Mouse (Mus musculus) stomach, postnatal 0 days (tissue): ENCODE measurements around the gene H1f0. TPM values are rescaled to one million over a fixed set of nuclear protein-coding genes. Genes with fewer than 3 reads are reported as not detected.

ENCODE experiments used
- ATAC-seq: fragments of 200-750 bp; cut with Nextera tagmentation; 2 replicates; pipeline ENCODE4 v1.8.0; 2017; ENCODE audit not compliant: low FRiP score, low TSS enrichment
- DNase-seq: peaks from one replicate; pipeline ENCODE4 v3.0.0-alpha.2; 2016; ENCODE audit warnings: low spot score
- H3K27ac ChIP-seq: fragments of 300-500 bp; sonication (generic); replicated peaks from 2 replicates; pipeline ENCODE4 v1.5.1; 2014; ENCODE audit warnings: mild to moderate bottlenecking, control low read depth
- H3K27me3 ChIP-seq: fragments of 300-500 bp; sonication (generic); 2 replicates; pipeline ENCODE4 v1.6.1; 2014; ENCODE audit warnings: low read length; ENCODE audit not compliant: control insufficient read depth, insufficient read depth
- H3K36me3 ChIP-seq: fragments of 300-500 bp; sonication (generic); 2 replicates; pipeline ENCODE4 v1.6.1; 2014; ENCODE audit warnings: low read length, mixed read lengths; ENCODE audit not compliant: control insufficient read depth, insufficient read depth
- H3K4me1 ChIP-seq: fragments of 300-500 bp; sonication (generic); replicated peaks from 2 replicates; pipeline ENCODE4 v1.6.1; 2014; ENCODE audit warnings: antibody characterized with exemption; ENCODE audit not compliant: control insufficient read depth, insufficient read depth
- H3K4me2 ChIP-seq: fragments of 300-500 bp; sonication (generic); replicated peaks from 2 replicates; pipeline ENCODE4 v1.6.1; 2014; ENCODE audit warnings: low read depth, mild to moderate bottlenecking, control low read depth, moderate library complexity
- H3K4me3 ChIP-seq: fragments of 300-500 bp; sonication (generic); 2 replicates; pipeline ENCODE4 v1.5.1; 2014; ENCODE audit warnings: low read depth, low read length, control low read depth
- H3K9ac ChIP-seq: fragments of 300-500 bp; sonication (generic); 2 replicates; pipeline ENCODE4 v1.6.1; 2014; ENCODE audit warnings: mild to moderate bottlenecking, low read length, control low read depth, mixed read lengths
- H3K9me3 ChIP-seq: fragments of 300-500 bp; sonication (generic); 2 replicates; pipeline ENCODE4 v1.6.1; 2016; ENCODE audit warnings: low read length; ENCODE audit not compliant: control insufficient read depth
- CTCF ChIP-seq: IDR thresholded peaks from 2 replicates; pipeline ENCODE4 v1.5.1; 2016; ENCODE audit warnings: antibody characterized with exemption, low read depth, mild to moderate bottlenecking, moderate library complexity
- EP300 ChIP-seq: optimal IDR thresholded peaks from 2 replicates; pipeline ENCODE3; 2016; ENCODE audit warnings: antibody characterized with exemption
- WGBS: fragments of 180-500 bp; shearing (Covaris S2); extraction: QIAGEN DNeasy Blood & Tissue Kit; methylation state at CpG from one replicate; pipeline ENCODE4 v1.1.7; 2014; 5-methylcytosine and 5-hydroxymethylcytosine counted together
- polyA plus RNA-seq: library from polyadenylated mRNA; unstranded; fragments of >200 nt; fragmentation: Nextera tagmentation; extraction: Ambion mirVana; gene quantifications from 2 replicates; pipeline ENCODE4 v1.2.1, GENCODE M21; 2015

Gene H1f0
- polyA plus RNA-seq, 1 experiment from 2014 or later: 285 TPM

GRCm38 (mm10) chr15:78990970-78991525, 37.2 kb upstream of the H1f0 start:
- H3K9ac ChIP-seq: no peak overlapping the region
- peaks cover 34% of the 10 kb centered on the region for H3K36me3 ChIP-seq
- H3K4me2 ChIP-seq: no peak overlapping the region
- no peaks in the 10 kb centered on the region for H3K4me1 ChIP-seq
- H3K4me3 ChIP-seq: no peak overlapping the region
- ATAC-seq: no peak
- no peak overlapping the region for H3K27ac ChIP-seq
- no peak for DNase-seq
- H3K9me3 ChIP-seq: no peaks in the 10 kb centered on the region
- TF ChIP-seq EP300: no peak
- TF ChIP-seq CTCF: no peak
- no peaks in the 10 kb centered on the region for H3K27me3 ChIP-seq
- WGBS: 95% methylated on average over 25 of the region's 25 CpGs

- ATAC-seq (no peak), DNase-seq (no peak)
- Histone ChIP-seq H3K4me1 (no peaks in the 10 kb centered on the region), H3K4me2 (no peak overlapping the region), H3K27ac (no peak overlapping the region), H3K9me3 (no peaks in the 10 kb centered on the region), H3K4me3 (no peak overlapping the region), H3K9ac (no peak overlapping the region), H3K36me3 (peaks cover 37% of the 10 kb centered on the region), H3K27me3 (no peaks in the 10 kb centered on the region)
- WGBS: 91% methylated on average over 7 of the region's 7 CpGs
- peak; percentile 57 for TF ChIP-seq CTCF
- TF ChIP-seq EP300: no peak
Observed at GRCm38 (mm10) chr15:78992235-78992634, 36.0 kb upstream of the H1f0 start.

GRCm38 (mm10) chr15:78992925-78993324, 35.3 kb upstream of the H1f0 start:
- Histone ChIP-seq H3K36me3 (peaks cover 37% of the 10 kb centered on the region), H3K4me3 (no peak overlapping the region), H3K9ac (no peak overlapping the region), H3K27me3 (no peaks in the 10 kb centered on the region), H3K4me2 (no peak overlapping the region), H3K4me1 (no peaks in the 10 kb centered on the region), H3K27ac (no peak overlapping the region), H3K9me3 (no peaks in the 10 kb centered on the region)
- DNase-seq: no peak
- whole genome bisulfite sequencing: 96% methylated on average over 24 of the region's 24 CpGs
- no peak for ATAC-seq
- TF ChIP-seq EP300 (no peak), CTCF (no peak)

GRCm38 (mm10) chr15:78995916-78996315, 32.3 kb upstream of the H1f0 start:
- Histone ChIP-seq H3K4me3 (no peak overlapping the region), H3K9me3 (no peaks in the 10 kb centered on the region), H3K4me2 (no peak overlapping the region), H3K27ac (no peak overlapping the region), H3K9ac (no peak overlapping the region), H3K4me1 (no peaks in the 10 kb centered on the region), H3K27me3 (no peaks in the 10 kb centered on the region), H3K36me3 (peaks cover 32% of the 10 kb centered on the region)
- ATAC-seq (no peak), DNase-seq (no peak)
- no peak for TF ChIP-seq CTCF
- no peak for TF ChIP-seq EP300
- WGBS: 84% methylated on average over 4 of the region's 4 CpGs

GRCm38 (mm10) chr15:78996663-78997062, 31.6 kb upstream of the H1f0 start:
- no peak overlapping the region for H3K27ac ChIP-seq
- H3K27me3 ChIP-seq: no peaks in the 10 kb centered on the region
- no peak overlapping the region for H3K9ac ChIP-seq
- DNase-seq: no peak
- H3K4me1 ChIP-seq: no peaks in the 10 kb centered on the region
- no peaks in the 10 kb centered on the region for H3K9me3 ChIP-seq
- ATAC-seq: no peak
- 79% methylated on average over 3 of the region's 3 CpGs for WGBS
- H3K4me2 ChIP-seq: no peak overlapping the region
- TF ChIP-seq CTCF: no peak
- no peak for TF ChIP-seq EP300
- no peak overlapping the region for H3K4me3 ChIP-seq
- H3K36me3 ChIP-seq: peaks cover 39% of the 10 kb centered on the region

- Histone ChIP-seq H3K27ac (no peak overlapping the region), H3K9me3 (no peaks in the 10 kb centered on the region), H3K4me3 (no peak overlapping the region), H3K4me2 (no peak overlapping the region), H3K27me3 (no peaks in the 10 kb centered on the region), H3K4me1 (no peaks in the 10 kb centered on the region), H3K9ac (no peak overlapping the region), H3K36me3 (peaks cover 35% of the 10 kb centered on the region)
- 44% methylated on average over 8 of the region's 8 CpGs for WGBS
- TF ChIP-seq EP300 (no peak), CTCF (no peak)
- ATAC-seq (no peak), DNase-seq (no peak)
Observed at GRCm38 (mm10) chr15:78998348-78998747, 29.9 kb upstream of the H1f0 start.
